Mouse (Mus musculus) kidney, adult 2 months (tissue): ENCODE results near the gene Jpt2. TPM values are rescaled to one million over a fixed set of nuclear protein-coding genes. Genes with fewer than 3 reads are reported as not detected.
"Not testable (repeated sequence)": the region's sequence is repeated elsewhere in the genome, so short reads cannot be mapped to it uniquely, and the experiment has no call there.

Experiments used
- DNase-seq: peaks from one replicate; pipeline ENCODE4 v3.0.0; 2021
- H3K27ac ChIP-seq: fragments of 200-500 bp; 2 replicates; pipeline ENCODE4 v1.5.1; 2012; ENCODE audit warnings: low read depth, low read length, control low read depth, inconsistent platforms; ENCODE audit not compliant: insufficient read depth
- H3K27me3 ChIP-seq: fragments of 200-500 bp; replicated peaks from 2 replicates; pipeline ENCODE4 v1.6.1; 2012; ENCODE audit warnings: mild to moderate bottlenecking, moderate library complexity, low read length, inconsistent platforms; ENCODE audit not compliant: control insufficient read depth, insufficient read depth
- H3K36me3 ChIP-seq: fragments of 200-500 bp; 2 replicates; pipeline ENCODE4 v1.6.1; 2012; ENCODE audit warnings: mild to moderate bottlenecking, moderate library complexity, low read length, inconsistent platforms; ENCODE audit not compliant: control insufficient read depth, insufficient read depth
- H3K4me1 ChIP-seq: fragments of 200-500 bp; 2 replicates; pipeline ENCODE4 v1.6.1; 2011; ENCODE audit warnings: low read length; ENCODE audit not compliant: control insufficient read depth, insufficient read depth
- H3K4me3 ChIP-seq: fragments of 200-500 bp; 2 replicates; pipeline ENCODE4 v1.5.1; 2011; ENCODE audit warnings: mild to moderate bottlenecking, low read depth, low read length, control low read depth; ENCODE audit not compliant: insufficient read depth
- CTCF ChIP-seq: fragments of 200-500 bp; conservative IDR thresholded peaks from 2 replicates; pipeline ENCODE4 v1.5.1; 2011; ENCODE audit warnings: low read depth, mild to moderate bottlenecking, control low read depth, low read length, moderate library complexity, mixed read lengths; ENCODE audit not compliant: insufficient read depth, insufficient read length
- POLR2A ChIP-seq: fragments of 200-500 bp; IDR thresholded peaks from one replicate; pipeline ENCODE4 v1.6.1; 2011; ENCODE audit warnings: low read depth, low read length, control low read depth
- WGBS: fragments of 180-500 bp; shearing (Covaris S2); methylation state at CpG from one replicate; pipeline ENCODE4 v1.1.7; 2018; 5-methylcytosine and 5-hydroxymethylcytosine counted together
- polyA plus RNA-seq: library from polyadenylated mRNA; depleted of rRNA; stranded (reverse); fragments of >200 nt; gene quantifications from 2 replicates; pipeline ENCODE4 v1.2.3, GENCODE M21; 2012

The Jpt2 gene
- polyA plus RNA-seq, 1 experiment: 31.0 TPM

GRCm38 (mm10) chr17:24953291-24953690 is 7.2 kb downstream of the Jpt2 start:
- H3K27me3 ChIP-seq: no peaks in the 10 kb centered on the region
- no peaks in the 10 kb centered on the region; the same call in none of the 2 replicates for H3K36me3 ChIP-seq
- peaks cover 14% of the 10 kb centered on the region for H3K4me1 ChIP-seq
- peak; percentile 95 for DNase-seq
- H3K27ac ChIP-seq: peak overlapping the region; percentile 18; the same call in 1 of the 2 replicates
- 40% methylated on average over 2 of the region's 2 CpGs for WGBS
- no peak for TF ChIP-seq POLR2A
- no peak for TF ChIP-seq CTCF
- no peak overlapping the region for H3K4me3 ChIP-seq

- no peak for DNase-seq
- H3K4me1 ChIP-seq: peaks cover 14% of the 10 kb centered on the region
- no peak overlapping the region for H3K27ac ChIP-seq
- no peaks in the 10 kb centered on the region; the same call in none of the 2 replicates for H3K36me3 ChIP-seq
- WGBS: 94% methylated on average over 2 of the region's 2 CpGs
- H3K27me3 ChIP-seq: no peaks in the 10 kb centered on the region
- no peak for TF ChIP-seq CTCF
- no peak for TF ChIP-seq POLR2A
- no peak overlapping the region for H3K4me3 ChIP-seq
These were observed 9.8 kb downstream of the Jpt2 start for GRCm38 (mm10) chr17:24950671-24951070.

GRCm38 (mm10) chr17:24948204-24948603 is 12.3 kb downstream of the Jpt2 start:
- TF ChIP-seq POLR2A: no peak
- TF ChIP-seq CTCF: no peak
- peaks cover 8% of the 10 kb centered on the region; the same call in 1 of the 2 replicates for H3K4me1 ChIP-seq
- 96% methylated on average over 5 of the region's 5 CpGs for WGBS
- no peaks in the 10 kb centered on the region for H3K27me3 ChIP-seq
- H3K4me3 ChIP-seq: no peak overlapping the region
- no peak for DNase-seq
- H3K36me3 ChIP-seq: no peaks in the 10 kb centered on the region; the same call in 1 of the 2 replicates
- H3K27ac ChIP-seq: no peak overlapping the region

GRCm38 (mm10) chr17:24943589-24943988 is 16.9 kb downstream of the Jpt2 start:
- not testable (repeated sequence) for DNase-seq, H3K36me3 ChIP-seq, H3K4me3 ChIP-seq, H3K27ac ChIP-seq, H3K27me3 ChIP-seq, H3K4me1 ChIP-seq
- 90% methylated on average over 1 of the region's 1 CpGs for WGBS

- 88% methylated on average over 7 of the region's 7 CpGs for WGBS
These were observed 17.5 kb downstream of the Jpt2 start for GRCm38 (mm10) chr17:24943036-24943435.

GRCm38 (mm10) chr17:24942453-24942852 is 18.0 kb downstream of the Jpt2 start:
- DNase-seq: peak; percentile 70
- not testable (repeated sequence) for H3K27me3 ChIP-seq, H3K4me1 ChIP-seq, H3K27ac ChIP-seq, H3K36me3 ChIP-seq, H3K4me3 ChIP-seq
- 1% methylated on average over 2 of the region's 2 CpGs for WGBS
- peak; percentile 57 for TF ChIP-seq CTCF

More at GRCm38 (mm10) chr17:24943036-24943435, 17.5 kb downstream of the Jpt2 start:
- TF ChIP-seq CTCF (no peak), POLR2A (no peak)
- Histone ChIP-seq H3K4me1 (no peaks in the 10 kb centered on the region), H3K4me3 (no peak overlapping the region), H3K27ac (no peak overlapping the region), H3K36me3 (no peaks in the 10 kb centered on the region), H3K27me3 (no peaks in the 10 kb centered on the region)
- no peak for DNase-seq

- Histone ChIP-seq H3K27me3 (no peaks in the 10 kb centered on the region), H3K4me1 (peaks cover 17% of the 10 kb centered on the region), H3K4me3 (peak overlapping the region; percentile 87), H3K36me3 (no peaks in the 10 kb centered on the region), H3K27ac (peak overlapping the region; percentile 64)
- DNase-seq: no peak
- WGBS: 39% methylated on average over 6 of the region's 6 CpGs
- TF ChIP-seq CTCF: no peak
- TF ChIP-seq POLR2A: no peak
These were observed 23.2 kb downstream of the Jpt2 start for GRCm38 (mm10) chr17:24937266-24937665.
